Mouse (Mus musculus): ENCODE results near the gene Wasf3. TPM values are rescaled to one million over a fixed set of nuclear protein-coding genes. Genes with fewer than 3 reads are reported as not detected.
A peak's percentile ranks its signal among the peaks of the same experiment; 100 is the strongest.

The Wasf3 gene
- polyA plus RNA-seq, 1 experiment from 2014 or later, result 1.0 TPM

DNA sequence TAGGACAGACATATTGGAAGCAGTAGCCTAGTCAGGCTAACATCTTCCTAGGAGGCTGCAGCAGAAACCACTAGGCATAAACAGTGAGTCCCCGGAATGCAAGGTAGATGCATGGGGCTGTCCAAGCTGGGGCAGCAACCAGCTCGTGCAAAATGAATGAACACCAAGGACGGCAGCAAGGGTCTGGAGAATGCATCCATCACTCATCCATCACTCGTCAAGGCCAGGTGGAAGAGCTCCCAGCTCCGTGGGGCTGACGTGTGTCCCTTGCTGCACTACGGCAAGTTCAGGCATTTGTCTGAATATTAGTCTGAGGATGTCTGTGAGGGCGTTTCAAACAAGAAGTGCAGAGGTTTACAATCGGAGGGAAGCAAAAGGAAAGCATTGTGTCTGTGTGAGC, 22.1 kb upstream of the Wasf3 start:
- no peaks in the 10 kb centered on the region for H3K36me3 ChIP-seq (ENCODE audit: control insufficient read depth, insufficient read depth, low read length)
- 72% methylated on average over 9 of the region's 9 CpGs for WGBS
- H3K9me3 ChIP-seq (ENCODE audit: control insufficient read depth, low read length), result no peaks in the 10 kb centered on the region
- no peak for ATAC-seq (ENCODE audit: low read depth)
- H3K9ac ChIP-seq (ENCODE audit: low read length), result no peak overlapping the region
- no peak overlapping the region for H3K4me2 ChIP-seq (ENCODE audit: low read depth, low read length)
- no peak overlapping the region for H3K4me3 ChIP-seq (ENCODE audit: low read length)
- no peaks in the 10 kb centered on the region for H3K27me3 ChIP-seq (ENCODE audit: control insufficient read depth, insufficient read depth, low read depth, low read length)
- H3K4me1 ChIP-seq (replicated peaks; ENCODE audit: control insufficient read depth, insufficient read depth, low read length), result no peaks in the 10 kb centered on the region
- no peak overlapping the region for H3K27ac ChIP-seq (ENCODE audit: low read length)

DNA sequence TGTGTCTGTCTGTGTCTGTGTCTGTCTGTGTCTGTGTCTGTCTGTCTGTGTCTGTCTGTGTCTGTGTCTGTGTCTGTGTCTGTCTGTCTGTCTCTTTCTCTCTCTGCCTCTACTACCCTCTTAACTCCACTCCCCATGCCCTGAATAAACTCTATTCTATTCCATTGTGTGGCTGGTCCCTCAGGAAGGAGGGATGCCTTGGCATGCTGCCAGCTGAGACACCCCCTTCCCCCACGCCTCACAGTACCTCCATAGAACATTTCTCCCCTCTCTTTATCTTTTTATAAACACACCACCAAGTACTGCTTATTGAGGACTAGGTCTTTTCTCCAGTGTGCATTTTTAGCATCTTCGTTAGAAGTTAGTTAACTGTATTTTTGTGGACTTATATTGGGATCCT, 16.4 kb upstream of the Wasf3 start:
- Histone ChIP-seq H3K4me2 (ENCODE audit: low read depth, low read length) (no peak overlapping the region), H3K4me3 (ENCODE audit: low read length) (no peak overlapping the region), H3K36me3 (ENCODE audit: control insufficient read depth, insufficient read depth, low read length) (no peaks in the 10 kb centered on the region), H3K4me1 (replicated peaks; ENCODE audit: control insufficient read depth, insufficient read depth, low read length) (no peaks in the 10 kb centered on the region), H3K27ac (ENCODE audit: low read length) (no peak overlapping the region), H3K27me3 (ENCODE audit: control insufficient read depth, insufficient read depth, low read depth, low read length) (no peaks in the 10 kb centered on the region), H3K9ac (ENCODE audit: low read length) (no peak overlapping the region), H3K9me3 (ENCODE audit: control insufficient read depth, low read length) (no peaks in the 10 kb centered on the region)
- ATAC-seq (ENCODE audit: low read depth), result no peak
- WGBS, result 43% methylated on average over 2 of the region's 2 CpGs

DNA sequence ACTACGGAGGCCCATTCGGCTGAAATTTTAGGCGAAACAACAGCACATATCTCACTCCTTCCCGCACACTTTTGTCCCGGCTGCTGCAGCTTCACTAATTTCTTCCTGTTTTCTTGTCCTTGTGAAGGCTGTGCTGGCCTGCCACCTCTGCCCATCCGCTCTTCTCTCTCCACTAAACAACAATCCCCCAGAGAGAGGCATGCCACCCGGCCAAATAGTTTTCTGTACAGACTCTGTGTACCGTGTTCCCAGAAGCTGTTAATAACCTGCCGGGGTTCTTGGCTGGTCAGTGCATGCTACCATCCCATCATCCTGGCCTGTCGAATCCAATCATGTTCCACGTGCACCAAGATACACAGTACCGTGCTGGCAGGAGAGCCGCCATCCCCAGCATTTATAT, 15.8 kb upstream of the Wasf3 start:
- Histone ChIP-seq H3K4me1 (replicated peaks; ENCODE audit: control insufficient read depth, insufficient read depth, low read length) (no peaks in the 10 kb centered on the region), H3K4me2 (ENCODE audit: low read depth, low read length) (no peak overlapping the region), H3K4me3 (ENCODE audit: low read length) (no peak overlapping the region), H3K27me3 (ENCODE audit: control insufficient read depth, insufficient read depth, low read depth, low read length) (no peaks in the 10 kb centered on the region), H3K9ac (ENCODE audit: low read length) (no peak overlapping the region), H3K36me3 (ENCODE audit: control insufficient read depth, insufficient read depth, low read length) (no peaks in the 10 kb centered on the region), H3K9me3 (ENCODE audit: control insufficient read depth, low read length) (no peaks in the 10 kb centered on the region), H3K27ac (ENCODE audit: low read length) (no peak overlapping the region)
- ATAC-seq (ENCODE audit: low read depth), result no peak
- WGBS, result 78% methylated on average over 13 of the region's 13 CpGs

DNA sequence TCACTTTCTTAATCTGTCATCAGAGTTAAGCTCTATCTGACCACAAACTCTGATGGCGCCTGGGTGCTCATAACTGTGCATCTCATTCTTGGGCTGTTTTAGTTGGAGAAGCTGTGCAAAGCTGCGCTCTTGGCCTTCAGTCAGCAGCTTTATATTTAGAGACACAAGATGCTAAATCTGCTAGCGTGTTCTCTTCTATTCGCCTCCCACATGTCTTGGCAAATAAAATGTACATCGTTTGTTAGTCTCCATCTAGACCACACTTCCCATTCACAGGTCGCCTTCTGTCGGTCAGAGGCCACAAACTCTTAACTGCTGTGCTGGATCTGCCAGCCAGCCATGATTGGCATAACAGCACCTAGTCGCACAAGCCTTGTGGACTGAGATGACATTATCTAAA, 14.0 kb upstream of the Wasf3 start:
- H3K9me3 ChIP-seq (ENCODE audit: control insufficient read depth, low read length), result no peaks in the 10 kb centered on the region
- 82% methylated on average over 8 of the region's 8 CpGs for WGBS

DNA sequence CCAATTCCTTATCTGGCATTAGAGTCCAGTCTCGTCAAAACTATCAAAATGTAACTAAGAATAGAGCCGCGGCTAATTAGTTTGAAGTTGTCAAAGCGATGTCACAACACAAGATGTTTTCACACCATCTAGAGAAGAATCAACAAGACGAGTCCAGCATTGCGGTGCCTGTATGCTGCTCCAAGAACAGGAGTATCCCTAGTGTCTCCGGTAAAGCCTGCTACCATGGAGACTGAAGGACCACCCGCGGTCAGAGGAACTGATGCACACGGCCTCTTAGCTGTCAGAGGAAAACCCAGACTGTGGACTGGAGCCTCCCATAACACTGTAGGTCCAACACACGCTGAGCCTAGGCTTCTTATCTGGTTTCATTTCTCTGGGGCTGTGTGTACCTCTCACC, 11.5 kb upstream of the Wasf3 start:
- 72% methylated on average over 11 of the region's 11 CpGs for WGBS
- Histone ChIP-seq H3K27me3 (ENCODE audit: control insufficient read depth, insufficient read depth, low read depth, low read length) (no peaks in the 10 kb centered on the region), H3K4me1 (replicated peaks; ENCODE audit: control insufficient read depth, insufficient read depth, low read length) (no peaks in the 10 kb centered on the region), H3K27ac (ENCODE audit: low read length) (no peak overlapping the region), H3K9me3 (ENCODE audit: control insufficient read depth, low read length) (no peaks in the 10 kb centered on the region), H3K4me3 (ENCODE audit: low read length) (no peak overlapping the region), H3K36me3 (ENCODE audit: control insufficient read depth, insufficient read depth, low read length) (no peaks in the 10 kb centered on the region), H3K4me2 (ENCODE audit: low read depth, low read length) (no peak overlapping the region), H3K9ac (ENCODE audit: low read length) (no peak overlapping the region)
- no peak for ATAC-seq (ENCODE audit: low read depth)

More for the DNA sequence above, 14.0 kb upstream of the Wasf3 start:
- Histone ChIP-seq H3K36me3 (ENCODE audit: control insufficient read depth, insufficient read depth, low read length) (no peaks in the 10 kb centered on the region), H3K4me1 (replicated peaks; ENCODE audit: control insufficient read depth, insufficient read depth, low read length) (no peaks in the 10 kb centered on the region), H3K4me2 (ENCODE audit: low read depth, low read length) (no peak overlapping the region), H3K9ac (ENCODE audit: low read length) (no peak overlapping the region), H3K27me3 (ENCODE audit: control insufficient read depth, insufficient read depth, low read depth, low read length) (no peaks in the 10 kb centered on the region), H3K4me3 (ENCODE audit: low read length) (no peak overlapping the region), H3K27ac (ENCODE audit: low read length) (no peak overlapping the region)
- ATAC-seq (ENCODE audit: low read depth), result no peak

DNA sequence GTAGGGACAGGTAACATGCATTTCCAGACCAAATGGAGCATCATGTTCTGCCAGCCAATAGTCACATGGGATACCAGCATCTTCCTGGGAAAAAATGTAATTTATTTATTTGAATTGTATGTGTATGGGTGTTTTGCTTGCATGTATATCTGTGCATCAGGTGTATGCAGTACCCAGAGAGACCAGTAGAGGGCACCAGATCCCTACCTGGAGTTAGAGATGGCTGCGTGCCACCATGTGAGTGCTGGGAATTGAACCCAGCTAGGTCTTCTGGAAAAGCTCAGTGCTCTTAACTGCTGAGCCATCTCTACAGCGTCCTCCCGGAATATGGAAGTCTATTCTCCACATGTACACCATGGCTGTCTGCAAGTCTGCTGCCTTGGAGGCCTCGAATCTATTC, 8.2 kb upstream of the Wasf3 start:
- Histone ChIP-seq H3K36me3 (ENCODE audit: control insufficient read depth, insufficient read depth, low read length) (no peaks in the 10 kb centered on the region), H3K4me1 (replicated peaks; ENCODE audit: control insufficient read depth, insufficient read depth, low read length) (no peaks in the 10 kb centered on the region), H3K9ac (ENCODE audit: low read length) (no peak overlapping the region), H3K4me3 (ENCODE audit: low read length) (no peak overlapping the region), H3K27me3 (ENCODE audit: control insufficient read depth, insufficient read depth, low read depth, low read length) (no peaks in the 10 kb centered on the region), H3K27ac (ENCODE audit: low read length) (no peak overlapping the region), H3K4me2 (ENCODE audit: low read depth, low read length) (no peak overlapping the region), H3K9me3 (ENCODE audit: control insufficient read depth, low read length) (no peaks in the 10 kb centered on the region)
- 77% methylated on average over 4 of the region's 4 CpGs for WGBS
- ATAC-seq (ENCODE audit: low read depth), result no peak

DNA sequence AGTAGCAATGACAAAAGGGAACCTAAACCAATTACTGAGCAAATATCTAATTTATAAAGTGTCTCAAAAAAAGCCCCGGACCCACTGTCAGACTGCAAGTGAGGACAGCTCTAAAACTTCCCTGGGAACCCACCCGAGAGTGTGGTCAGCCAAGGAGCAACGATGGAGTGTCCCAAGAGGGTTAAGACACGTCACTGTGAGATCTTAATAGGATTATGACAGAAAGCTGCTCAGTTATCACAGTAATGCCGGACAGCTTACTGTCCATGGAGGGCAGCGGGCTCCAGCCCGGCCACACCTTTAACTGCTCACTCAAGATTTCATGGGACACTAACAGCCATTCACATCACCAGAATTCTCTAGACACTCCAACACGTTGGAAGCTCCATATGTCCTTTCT, 4.7 kb upstream of the Wasf3 start:
- no peak overlapping the region for H3K9ac ChIP-seq (ENCODE audit: low read length)
- H3K4me2 ChIP-seq (ENCODE audit: low read depth, low read length), result no peak overlapping the region
- WGBS, result 77% methylated on average over 8 of the region's 8 CpGs
- no peaks in the 10 kb centered on the region for H3K4me1 ChIP-seq (replicated peaks; ENCODE audit: control insufficient read depth, insufficient read depth, low read length)
- H3K27me3 ChIP-seq (ENCODE audit: control insufficient read depth, insufficient read depth, low read depth, low read length), result peaks cover 1% of the 10 kb centered on the region; the same call in 1 of the 2 replicates
- no peak overlapping the region for H3K4me3 ChIP-seq (ENCODE audit: low read length)
- H3K9me3 ChIP-seq (ENCODE audit: control insufficient read depth, low read length), result peaks cover 4% of the 10 kb centered on the region; the same call in 1 of the 2 replicates
- H3K27ac ChIP-seq (ENCODE audit: low read length), result no peak overlapping the region
- ATAC-seq (ENCODE audit: low read depth), result no peak
- H3K36me3 ChIP-seq (ENCODE audit: control insufficient read depth, insufficient read depth, low read length), result no peaks in the 10 kb centered on the region

DNA sequence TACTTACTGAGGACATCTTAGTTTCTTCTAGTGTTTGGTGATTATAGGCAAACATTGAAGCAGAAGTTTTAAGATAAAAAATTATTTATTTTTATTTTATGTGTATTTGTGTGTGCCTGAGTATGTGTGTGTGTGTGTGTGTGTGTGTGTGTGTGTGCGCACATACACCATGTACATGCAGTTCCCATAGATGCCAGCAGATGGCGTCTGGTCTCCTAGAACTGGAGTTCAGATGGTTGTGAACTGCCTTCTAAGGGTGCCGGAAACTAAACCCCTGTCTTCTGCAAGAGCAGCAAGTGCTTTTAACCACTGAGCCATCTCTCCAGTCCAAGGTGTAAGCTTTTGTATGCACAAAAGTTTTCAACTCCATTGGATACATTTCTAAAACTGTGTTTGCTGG, 2.5 kb upstream of the Wasf3 start:
- H3K4me3 ChIP-seq (ENCODE audit: low read length), result no peak overlapping the region
- no peak overlapping the region for H3K4me2 ChIP-seq (ENCODE audit: low read depth, low read length)
- no peak for ATAC-seq (ENCODE audit: low read depth)
- H3K4me1 ChIP-seq (replicated peaks; ENCODE audit: control insufficient read depth, insufficient read depth, low read length), result no peaks in the 10 kb centered on the region; the same call in 1 of the 2 replicates
- peaks cover 10% of the 10 kb centered on the region for H3K27me3 ChIP-seq (ENCODE audit: control insufficient read depth, insufficient read depth, low read depth, low read length)
- no peaks in the 10 kb centered on the region for H3K36me3 ChIP-seq (ENCODE audit: control insufficient read depth, insufficient read depth, low read length)
- WGBS, result 75% methylated on average over 3 of the region's 3 CpGs
- no peak overlapping the region for H3K9ac ChIP-seq (ENCODE audit: low read length)
- peaks cover 4% of the 10 kb centered on the region; the same call in 1 of the 2 replicates for H3K9me3 ChIP-seq (ENCODE audit: control insufficient read depth, low read length)
- H3K27ac ChIP-seq (ENCODE audit: low read length), result no peak overlapping the region

DNA sequence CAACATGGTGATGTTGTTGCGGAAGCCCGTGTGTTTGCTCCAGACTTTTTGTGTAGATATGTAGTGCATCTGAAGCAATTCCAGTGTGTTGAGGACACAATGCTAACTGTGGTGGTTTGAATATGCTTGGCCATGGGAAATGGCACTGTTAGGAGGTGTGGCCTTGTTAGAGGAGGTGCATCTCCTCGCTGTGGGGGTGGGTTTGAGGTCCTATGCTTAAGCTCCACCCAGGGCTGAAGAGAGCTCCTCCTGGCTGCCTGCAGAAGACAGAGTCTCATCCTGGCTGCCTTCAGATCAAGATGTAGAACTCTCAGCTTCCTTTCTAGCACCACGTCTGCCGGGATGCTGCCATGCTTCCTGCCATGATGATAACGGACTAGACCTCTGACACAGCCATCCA, 1.4 kb upstream of the Wasf3 start:
- Histone ChIP-seq H3K9me3 (ENCODE audit: control insufficient read depth, low read length) (peaks cover 4% of the 10 kb centered on the region; the same call in 1 of the 2 replicates), H3K27ac (ENCODE audit: low read length) (no peak overlapping the region), H3K36me3 (ENCODE audit: control insufficient read depth, insufficient read depth, low read length) (no peaks in the 10 kb centered on the region), H3K4me3 (ENCODE audit: low read length) (no peak overlapping the region), H3K9ac (ENCODE audit: low read length) (no peak overlapping the region), H3K4me2 (ENCODE audit: low read depth, low read length) (no peak overlapping the region), H3K4me1 (replicated peaks; ENCODE audit: control insufficient read depth, insufficient read depth, low read length) (no peaks in the 10 kb centered on the region; the same call in 1 of the 2 replicates), H3K27me3 (ENCODE audit: control insufficient read depth, insufficient read depth, low read depth, low read length) (peaks cover 10% of the 10 kb centered on the region)
- WGBS, result 75% methylated on average over 6 of the region's 6 CpGs
- ATAC-seq (ENCODE audit: low read depth), result no peak

DNA sequence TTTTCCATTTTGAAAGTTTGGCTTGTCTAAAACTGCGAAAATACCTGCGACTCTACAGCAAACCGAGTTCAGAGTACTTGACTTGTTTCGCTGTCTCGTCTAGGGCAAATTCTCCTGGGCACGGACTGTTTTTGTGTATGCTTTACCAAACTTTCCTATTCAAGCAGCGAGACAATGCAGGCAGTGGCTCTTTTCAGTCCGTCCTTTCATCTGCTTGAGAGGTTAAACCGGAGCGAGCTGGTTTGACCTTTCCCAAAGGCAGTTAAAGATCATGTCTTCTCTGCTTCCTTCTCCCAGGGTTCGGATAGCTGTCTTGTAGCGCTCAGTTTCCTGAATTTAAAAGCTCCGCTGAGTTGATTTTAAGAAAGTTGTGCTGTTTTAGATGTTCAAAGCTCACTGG, 1.2 kb downstream of the Wasf3 start:
- H3K27me3 ChIP-seq (ENCODE audit: control insufficient read depth, insufficient read depth, low read depth, low read length), result peaks cover 10% of the 10 kb centered on the region
- peak overlapping the region; percentile 21 for H3K4me2 ChIP-seq (ENCODE audit: low read depth, low read length)
- H3K4me3 ChIP-seq (ENCODE audit: low read length), result no peak overlapping the region; the same call in 1 of the 2 replicates
- no peaks in the 10 kb centered on the region; the same call in 1 of the 2 replicates for H3K4me1 ChIP-seq (replicated peaks; ENCODE audit: control insufficient read depth, insufficient read depth, low read length)
- H3K36me3 ChIP-seq (ENCODE audit: control insufficient read depth, insufficient read depth, low read length), result no peaks in the 10 kb centered on the region
- 24% methylated on average over 13 of the region's 13 CpGs for WGBS
- no peak for ATAC-seq (ENCODE audit: low read depth)
- no peak overlapping the region for H3K9ac ChIP-seq (ENCODE audit: low read length)
- no peak overlapping the region for H3K27ac ChIP-seq (ENCODE audit: low read length)
- peaks cover 4% of the 10 kb centered on the region; the same call in 1 of the 2 replicates for H3K9me3 ChIP-seq (ENCODE audit: control insufficient read depth, low read length)
